Mouse (Mus musculus) liver, postnatal 0 days (tissue): ENCODE measurements around the gene Gm28047. TPM values are rescaled to one million over a fixed set of nuclear protein-coding genes. Genes with fewer than 3 reads are reported as not detected.
A peak's percentile ranks its signal among the peaks of the same experiment; 100 is the strongest.

ENCODE experiments used
- ATAC-seq: fragments of 200-750 bp; cut with Nextera tagmentation; 2 replicates; pipeline ENCODE4 v1.8.0; 2017; ENCODE audit warnings: mild to moderate bottlenecking, moderate library complexity
- DNase-seq: peaks from one replicate; pipeline ENCODE4 v3.0.0-alpha.2; 2016
- H3K27ac ChIP-seq: fragments of 300-500 bp; sonication (generic); 2 replicates; pipeline ENCODE4 v1.5.1; 2014; ENCODE audit warnings: antibody characterized with exemption, moderate library complexity, mild to moderate bottlenecking, low read depth
- H3K27me3 ChIP-seq: fragments of 300-500 bp; sonication (generic); 2 replicates; pipeline ENCODE4 v1.6.1; 2014; ENCODE audit warnings: low read length, control low read depth, mixed read lengths; ENCODE audit not compliant: insufficient read depth
- H3K36me3 ChIP-seq: fragments of 300-500 bp; sonication (generic); replicated peaks from 2 replicates; pipeline ENCODE4 v1.6.1; 2014; ENCODE audit warnings: mild to moderate bottlenecking, control low read depth, low read length, moderate library complexity, mixed read lengths; ENCODE audit not compliant: insufficient read depth
- H3K4me1 ChIP-seq: fragments of 300-500 bp; sonication (generic); 2 replicates; pipeline ENCODE4 v1.6.1; 2014; ENCODE audit warnings: antibody characterized with exemption, mild to moderate bottlenecking, control low read depth; ENCODE audit not compliant: insufficient read depth
- H3K4me2 ChIP-seq: fragments of 300-500 bp; sonication (generic); 2 replicates; pipeline ENCODE4 v1.6.1; 2014; ENCODE audit warnings: low read depth, mild to moderate bottlenecking, low read length, moderate library complexity, mixed read lengths
- H3K4me3 ChIP-seq: fragments of 300-500 bp; sonication (generic); 2 replicates; pipeline ENCODE4 v1.5.1; 2014; ENCODE audit warnings: low read depth, low read length
- H3K9ac ChIP-seq: fragments of 300-500 bp; sonication (generic); replicated peaks from 2 replicates; pipeline ENCODE4 v1.6.1; 2014; ENCODE audit warnings: mild to moderate bottlenecking, moderate library complexity
- H3K9me3 ChIP-seq: fragments of 300-500 bp; sonication (generic); 2 replicates; pipeline ENCODE4 v1.6.1; 2016; ENCODE audit warnings: mild to moderate bottlenecking, control low read depth, low read length, mixed read lengths
- CTCF ChIP-seq: sonication (generic); IDR thresholded peaks from 2 replicates; pipeline ENCODE4 v1.5.1; 2016; ENCODE audit warnings: antibody characterized with exemption, low read depth
- EP300 ChIP-seq: IDR thresholded peaks from 2 replicates; pipeline ENCODE4 v1.6.1; 2016; ENCODE audit warnings: antibody characterized with exemption, low read depth, mild to moderate bottlenecking
- WGBS: fragments of 180-500 bp; shearing (Covaris S2); extraction: QIAGEN DNeasy Blood & Tissue Kit; methylation state at CpG from one replicate; pipeline ENCODE4 v1.1.7; 2014; ENCODE audit not compliant: insufficient replicate concordance; 5-methylcytosine and 5-hydroxymethylcytosine counted together
- polyA plus RNA-seq: library from polyadenylated mRNA; unstranded; fragments of >200 nt; fragmentation: Nextera tagmentation; extraction: Ambion mirVana; gene quantifications from 2 replicates; pipeline ENCODE4 v1.2.1, GENCODE M21; 2015

Gene Gm28047
- polyA plus RNA-seq, 1 experiment from 2014 or later: not detected

DNA sequence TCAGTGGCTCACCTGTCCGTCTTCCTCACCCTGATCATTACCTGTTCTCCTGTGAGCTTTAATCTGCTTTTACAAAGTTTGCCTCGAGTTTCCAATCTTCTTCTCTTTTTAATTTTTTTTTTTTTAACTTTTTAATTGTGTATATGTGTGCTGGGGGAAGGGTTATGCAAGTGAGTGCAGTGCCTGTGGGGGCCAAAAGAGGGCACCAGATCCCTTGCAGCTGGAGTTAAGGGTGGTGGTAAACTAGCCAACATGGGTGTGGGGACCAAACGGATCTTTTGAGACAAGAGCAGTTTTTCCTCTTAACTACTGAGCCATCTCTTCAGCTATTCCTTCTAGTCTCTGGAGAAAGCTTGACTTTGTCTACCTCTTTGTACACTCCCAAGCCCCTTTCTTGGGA, 96.9 kb downstream of the Gm28047 start:
- Histone ChIP-seq H3K27me3 (no peaks in the 10 kb centered on the region), H3K9me3 (no peaks in the 10 kb centered on the region), H3K27ac (no peak overlapping the region), H3K4me2 (no peak overlapping the region), H3K9ac (no peak overlapping the region), H3K36me3 (peaks cover 59% of the 10 kb centered on the region), H3K4me1 (no peaks in the 10 kb centered on the region), H3K4me3 (no peak overlapping the region)
- DNase-seq (no peak), ATAC-seq (no peak)
- TF ChIP-seq CTCF (peak; percentile 54), EP300 (no peak)
- WGBS: 69% methylated on average over 3 of the region's 3 CpGs

DNA sequence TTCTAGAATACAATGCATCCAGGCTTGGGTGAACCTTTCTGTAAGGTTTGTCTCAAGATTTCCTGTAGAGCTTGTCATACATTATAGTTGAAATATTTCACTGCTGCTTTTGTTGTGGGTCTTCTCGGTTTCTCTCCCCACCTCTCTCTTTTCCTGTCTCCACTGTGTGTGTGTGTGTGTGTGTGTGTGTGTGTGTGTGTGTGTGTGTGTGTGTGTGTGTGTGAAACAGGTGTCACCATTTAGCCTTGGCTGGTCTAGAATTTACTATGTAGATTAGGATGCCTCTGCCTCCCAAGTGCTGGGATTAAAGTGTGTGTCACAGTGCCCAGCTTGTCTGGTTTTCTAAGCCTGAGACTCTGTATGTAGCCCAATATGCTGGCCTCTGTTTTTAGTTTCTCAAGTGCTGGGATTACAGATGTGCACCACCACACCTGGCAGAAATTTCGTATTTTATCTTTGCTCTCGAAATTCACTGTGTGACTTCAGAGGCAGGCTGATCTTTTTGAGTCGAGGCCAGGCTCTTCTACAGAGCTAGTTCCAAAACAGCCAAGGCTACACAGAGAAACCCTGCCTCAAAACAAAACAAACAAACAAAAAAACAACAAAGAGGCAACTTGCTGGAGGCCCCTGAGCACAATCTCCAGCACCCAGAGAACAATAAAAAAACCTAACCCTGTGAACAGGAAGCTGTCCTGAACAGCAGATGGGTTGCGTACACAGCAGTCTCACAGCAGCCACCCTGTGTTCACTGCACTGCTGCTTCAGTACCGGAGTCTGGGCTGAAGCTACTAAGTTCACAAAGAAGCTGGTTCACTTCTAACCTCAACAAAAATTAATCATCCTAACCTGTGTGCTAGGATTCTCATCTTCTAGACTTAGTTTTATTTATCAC, 98.5 kb downstream of the Gm28047 start:
- 65% methylated on average over 6 of the region's 6 CpGs for WGBS

GRCm38 (mm10) chr15:102524892-102525485, 99.9 kb downstream of the Gm28047 start, which contains the start of gene Npff:
Gene Npff, minus strand, starts transcription at chr15:102524942.
- TF ChIP-seq CTCF: peak; percentile 98
- no peak for TF ChIP-seq EP300
- no peaks in the 10 kb centered on the region for H3K9me3 ChIP-seq
- no peak within 1 kb of the TSS for H3K27ac ChIP-seq
- H3K27me3 ChIP-seq: no peaks in the 10 kb centered on the region
- peaks cover 39% of the 10 kb centered on the region for H3K36me3 ChIP-seq
- no peaks in the 10 kb centered on the region for H3K4me1 ChIP-seq
- H3K4me3 ChIP-seq: no peak within 1 kb of the TSS
- H3K9ac ChIP-seq: no peak within 1 kb of the TSS
- ATAC-seq (peak; percentile 52; the same call in 1 of the 2 replicates), DNase-seq (peak; percentile 84)
- no peak within 1 kb of the TSS for H3K4me2 ChIP-seq
- 11% methylated on average over 3 of the region's 3 CpGs for WGBS

More for the DNA sequence above, 98.5 kb downstream of the Gm28047 start:
- Histone ChIP-seq H3K9ac (no peak overlapping the region), H3K9me3 (no peaks in the 10 kb centered on the region), H3K4me1 (no peaks in the 10 kb centered on the region), H3K4me2 (no peak overlapping the region), H3K27ac (no peak overlapping the region), H3K4me3 (no peak overlapping the region), H3K36me3 (peaks cover 51% of the 10 kb centered on the region), H3K27me3 (no peaks in the 10 kb centered on the region)
- TF ChIP-seq EP300 (no peak), CTCF (no peak)
- ATAC-seq: no peak
- no peak for DNase-seq

GRCm38 (mm10) chr15:102521480-102521879, 103.4 kb downstream of the Gm28047 start:
- H3K27ac ChIP-seq: no peak overlapping the region
- no peak overlapping the region for H3K9ac ChIP-seq
- no peaks in the 10 kb centered on the region for H3K9me3 ChIP-seq
- no peak for DNase-seq
- no peak overlapping the region for H3K4me2 ChIP-seq
- no peaks in the 10 kb centered on the region for H3K27me3 ChIP-seq
- no peak for ATAC-seq
- no peak for TF ChIP-seq EP300
- no peak for TF ChIP-seq CTCF
- WGBS: 84% methylated on average over 4 of the region's 4 CpGs
- H3K4me1 ChIP-seq: peaks cover 15% of the 10 kb centered on the region
- H3K36me3 ChIP-seq: peaks cover 21% of the 10 kb centered on the region
- no peak overlapping the region for H3K4me3 ChIP-seq

- Histone ChIP-seq H3K9ac (no peak overlapping the region), H3K4me2 (no peak overlapping the region), H3K9me3 (no peaks in the 10 kb centered on the region), H3K36me3 (peaks cover 13% of the 10 kb centered on the region), H3K4me3 (no peak overlapping the region), H3K4me1 (peaks cover 21% of the 10 kb centered on the region), H3K27me3 (0 out of 2 replicates have a peak, but pooled peaks cover 5% of the 10 kb centered on the region), H3K27ac (0 out of 2 replicates have a peak overlapping the region, but pooled peaks have one; percentile 11)
- ATAC-seq (no peak), DNase-seq (no peak)
- WGBS: 41% methylated on average over 4 of the region's 4 CpGs
- no peak for TF ChIP-seq CTCF
- no peak for TF ChIP-seq EP300
Observed at GRCm38 (mm10) chr15:102520416-102520815, 104.5 kb downstream of the Gm28047 start.
